Mouse (Mus musculus): ENCODE measurements at regions not wholly inside any gene's neighbourhood (a gene's known extent, or its start where the extent isn't known, plus 50 kb on each side); places are given as distances from the start of the nearest gene placed in this dataset.
A peak's percentile ranks its signal among the peaks of the same experiment; 100 is the strongest.

DNA sequence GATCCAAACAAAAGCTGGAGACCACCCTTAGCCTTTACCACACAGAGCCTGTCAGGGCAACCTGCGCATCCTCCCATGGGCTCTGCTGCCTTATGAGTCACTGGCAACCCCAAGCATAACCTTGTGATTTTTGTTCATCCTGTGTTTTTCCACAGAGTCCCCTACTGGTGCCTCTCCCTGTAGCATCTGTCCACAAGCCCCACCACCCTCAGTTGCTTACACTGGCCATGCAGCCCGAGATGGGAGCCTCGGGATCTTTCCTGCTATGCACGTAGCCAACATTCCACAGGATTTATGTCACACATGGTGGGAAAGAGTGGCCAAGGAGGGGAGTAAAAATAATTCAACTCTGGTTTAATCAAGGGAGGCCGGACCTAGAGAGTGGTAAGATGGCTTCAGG lies 269.2 kb upstream of the Nfe2l3 start:
- DNase-seq (ENCODE audit: low spot score) = no peak

DNA sequence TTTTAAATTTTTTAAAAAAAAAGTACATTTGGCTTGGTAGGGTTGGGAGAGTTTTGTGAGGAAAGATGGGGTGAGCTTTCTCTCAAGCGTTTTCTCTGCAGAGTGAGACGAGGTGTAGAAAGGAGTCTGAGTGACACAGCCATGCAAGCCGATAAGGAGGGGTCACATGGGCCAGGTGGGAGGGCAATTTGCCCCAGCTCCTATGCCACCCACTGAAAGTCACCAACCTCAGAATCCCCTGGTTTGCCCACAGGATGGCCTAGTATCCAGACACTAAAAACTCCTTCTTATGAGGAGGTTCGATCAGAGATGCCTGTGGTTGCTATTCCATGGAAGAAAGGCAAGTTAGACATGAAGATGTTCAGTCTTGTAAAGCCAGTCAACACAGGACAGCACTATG lies 268.6 kb upstream of the Nfe2l3 start:
- no peak for DNase-seq (ENCODE audit: low spot score)

DNA sequence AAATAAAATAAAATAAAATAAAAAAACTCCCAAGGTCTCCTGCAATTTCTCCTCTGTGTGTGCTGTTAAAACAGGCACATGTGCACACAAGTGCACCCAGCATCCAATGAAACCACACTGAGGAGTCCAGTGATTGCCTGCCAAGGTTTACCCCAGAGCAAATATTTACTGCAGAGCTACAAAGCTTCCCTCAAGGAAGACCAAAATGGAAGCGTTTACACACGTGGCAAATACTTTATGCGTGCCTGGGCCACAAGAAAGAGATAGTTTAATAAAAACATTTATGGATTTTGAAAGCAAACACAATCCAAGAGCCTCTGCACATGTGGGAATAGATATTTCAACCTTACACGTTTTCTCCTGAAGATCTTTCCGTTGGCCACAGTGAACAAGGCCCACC lies 265.4 kb upstream of the Nfe2l3 start:
- no peak for DNase-seq (ENCODE audit: low spot score)

DNA sequence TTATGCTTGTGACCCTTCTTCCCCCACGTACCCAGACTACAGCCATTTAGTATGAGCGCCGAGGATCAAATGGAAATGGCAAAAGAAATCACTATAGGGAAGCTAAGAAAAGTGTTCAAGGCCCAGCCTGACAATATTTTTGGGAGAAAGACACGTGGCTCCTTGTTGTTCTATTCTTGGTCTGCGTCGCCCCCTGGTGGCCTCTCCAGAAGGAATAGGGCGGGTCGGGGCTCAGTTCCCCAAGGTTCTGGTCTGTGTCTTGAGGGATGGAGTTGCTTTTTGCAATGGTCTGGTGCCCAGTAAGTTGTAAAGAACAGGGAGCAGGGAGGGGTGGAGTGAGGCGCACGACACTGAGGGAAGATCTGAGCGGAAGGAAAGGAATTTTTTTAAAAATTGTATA lies 264.4 kb upstream of the Nfe2l3 start:
- DNase-seq (ENCODE audit: low spot score) = no peak

DNA sequence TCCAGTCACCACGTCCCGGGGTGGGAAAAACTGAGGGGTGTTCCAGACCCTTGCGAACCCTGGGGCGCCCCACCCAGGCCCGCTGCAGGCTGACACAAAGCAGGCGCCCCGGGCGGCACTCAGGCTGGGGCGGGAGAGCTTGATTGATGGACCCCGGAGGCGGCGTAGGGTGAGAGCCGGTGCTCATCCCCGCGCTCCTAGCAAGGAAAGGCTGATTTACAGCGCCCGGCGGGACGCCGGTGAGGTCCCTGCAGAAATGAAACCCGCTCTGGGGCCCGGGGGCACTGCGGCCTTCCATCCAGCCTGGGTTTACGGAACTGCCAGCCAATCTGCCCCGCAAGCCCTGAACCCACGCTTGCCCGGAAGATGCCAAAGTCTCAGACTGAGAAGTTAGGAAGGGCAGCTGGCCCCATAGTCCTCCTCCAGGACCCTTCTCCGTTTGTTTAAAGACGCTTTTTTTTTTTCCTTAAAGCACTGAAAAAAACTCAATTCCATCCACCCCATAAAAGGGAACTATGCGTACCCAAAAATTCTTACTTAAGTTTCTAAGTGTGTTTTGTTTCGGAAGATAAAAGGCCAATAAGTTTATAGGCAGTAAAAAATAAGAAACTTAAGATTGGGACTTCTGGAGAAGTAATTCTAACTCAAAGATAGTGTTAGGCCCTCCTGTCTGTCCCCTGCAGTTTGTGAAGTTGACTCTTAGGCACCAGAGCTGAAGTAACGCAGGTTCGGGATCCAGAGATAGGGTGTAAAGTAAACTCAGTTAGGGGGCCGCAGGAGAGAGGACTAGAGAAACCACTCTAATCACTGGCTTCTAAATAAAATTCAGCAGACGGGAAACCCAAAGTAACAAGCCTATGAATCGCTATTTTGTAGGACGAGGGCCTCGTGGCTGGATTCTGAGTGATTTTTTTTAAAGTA lies 263.4 kb upstream of the Nfe2l3 start:
- DNase-seq (ENCODE audit: low spot score) = no peak

DNA sequence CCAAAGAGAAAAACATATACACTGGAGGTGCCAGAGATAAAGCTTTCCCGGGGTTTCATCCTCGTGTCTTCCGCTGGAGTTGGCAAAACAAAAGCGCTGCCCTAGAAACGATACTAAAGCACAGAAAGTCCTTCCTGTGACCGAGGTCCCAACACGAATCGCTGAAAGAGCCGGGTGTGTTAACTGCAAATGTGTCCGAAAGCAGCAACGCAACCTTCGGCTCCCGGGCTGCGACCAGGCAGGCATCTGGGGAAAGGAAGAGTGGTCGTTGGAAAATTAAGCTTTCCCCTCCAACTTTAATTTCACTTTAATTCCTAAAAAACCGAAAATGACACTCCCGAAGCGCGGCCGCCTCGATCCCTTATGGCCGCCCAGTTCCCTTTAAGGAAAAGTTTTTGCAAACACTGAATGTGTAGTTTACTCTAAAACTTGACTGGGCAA lies 262.5 kb upstream of the Nfe2l3 start:
- DNase-seq (ENCODE audit: low spot score) = no peak

DNA sequence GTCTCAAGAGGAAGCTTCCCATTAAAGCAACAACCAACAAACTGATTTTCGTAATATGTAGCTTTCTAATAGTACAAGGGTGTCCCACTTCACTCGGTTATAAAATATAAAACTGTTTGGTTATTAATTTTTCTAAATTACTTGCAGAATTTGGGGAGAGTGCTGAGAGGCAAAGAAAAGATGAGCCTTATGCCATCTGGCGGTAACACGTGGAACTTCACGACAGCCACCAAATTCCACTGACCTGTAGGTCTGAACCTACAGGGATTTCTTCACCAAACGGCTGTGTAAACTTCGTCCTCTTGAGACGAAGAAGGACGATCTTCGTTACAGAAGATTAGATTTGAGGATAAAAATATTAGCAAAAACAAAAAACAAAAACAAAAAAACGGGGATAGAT lies 262.1 kb upstream of the Nfe2l3 start:
- peak; percentile 43 for DNase-seq (ENCODE audit: low spot score)

DNA sequence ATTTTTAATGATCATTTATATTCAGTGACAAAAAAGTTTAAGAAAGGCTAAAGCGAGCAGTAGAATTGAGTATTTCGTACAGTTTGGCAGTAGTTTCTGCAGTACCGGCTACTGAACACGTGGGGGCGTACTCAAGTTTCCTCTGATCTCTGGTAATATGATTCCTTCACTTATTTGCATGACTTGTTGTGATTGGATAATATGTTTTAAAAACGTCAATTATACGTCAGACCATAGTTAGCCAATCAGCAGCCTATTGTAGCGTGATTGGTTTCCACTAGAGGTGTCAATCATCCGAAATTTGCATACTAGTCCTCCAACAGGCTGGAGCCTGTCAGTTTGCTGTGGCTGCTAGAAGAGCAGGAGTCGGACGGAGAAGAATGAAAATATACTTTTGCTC lies 261.6 kb upstream of the Nfe2l3 start:
- peak; percentile 79 for DNase-seq (ENCODE audit: low spot score)

DNA sequence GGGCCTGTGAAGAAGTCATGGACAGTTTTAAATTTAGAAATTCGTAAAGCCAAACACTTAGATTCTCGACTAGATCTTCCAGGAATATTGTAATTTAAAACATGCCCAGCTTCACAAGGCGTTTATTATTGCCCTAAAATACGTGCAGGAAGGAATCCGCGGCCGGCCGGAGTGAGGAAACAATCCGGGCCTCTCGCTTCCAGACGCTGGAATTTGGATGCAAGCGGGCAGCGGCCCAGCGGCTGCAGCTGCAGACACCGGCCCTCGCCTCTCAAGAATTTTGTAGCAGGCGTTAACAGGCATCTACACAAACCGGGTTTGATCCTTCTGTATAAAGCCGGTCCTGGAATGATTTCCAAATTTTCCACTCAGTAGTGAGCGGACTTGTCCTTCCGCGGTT lies 260.7 kb upstream of the Nfe2l3 start:
- DNase-seq (ENCODE audit: low spot score) = no peak

DNA sequence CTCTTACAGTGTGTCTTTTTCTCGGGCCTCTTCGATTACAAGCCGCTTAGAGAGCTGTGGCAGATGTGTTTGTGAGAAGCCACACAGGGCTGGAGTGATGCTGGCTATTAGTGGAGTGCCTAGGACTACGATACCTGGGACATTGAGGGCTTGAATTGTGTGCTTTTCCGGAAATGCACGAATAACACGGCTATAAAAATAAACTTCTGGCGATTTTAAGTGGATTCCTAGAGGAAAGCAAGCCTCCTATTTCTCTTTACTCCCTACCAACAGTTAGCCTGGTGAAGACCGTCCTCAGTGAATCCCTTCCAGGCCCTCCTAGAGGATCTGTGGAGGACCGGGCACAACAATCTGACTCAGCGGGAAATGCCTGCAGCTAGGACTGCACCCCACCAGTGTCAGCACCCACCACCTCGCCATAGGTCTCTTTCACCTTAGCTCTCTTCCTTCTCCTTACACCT lies 260.1 kb upstream of the Nfe2l3 start:
- DNase-seq (ENCODE audit: low spot score) = no peak

DNA sequence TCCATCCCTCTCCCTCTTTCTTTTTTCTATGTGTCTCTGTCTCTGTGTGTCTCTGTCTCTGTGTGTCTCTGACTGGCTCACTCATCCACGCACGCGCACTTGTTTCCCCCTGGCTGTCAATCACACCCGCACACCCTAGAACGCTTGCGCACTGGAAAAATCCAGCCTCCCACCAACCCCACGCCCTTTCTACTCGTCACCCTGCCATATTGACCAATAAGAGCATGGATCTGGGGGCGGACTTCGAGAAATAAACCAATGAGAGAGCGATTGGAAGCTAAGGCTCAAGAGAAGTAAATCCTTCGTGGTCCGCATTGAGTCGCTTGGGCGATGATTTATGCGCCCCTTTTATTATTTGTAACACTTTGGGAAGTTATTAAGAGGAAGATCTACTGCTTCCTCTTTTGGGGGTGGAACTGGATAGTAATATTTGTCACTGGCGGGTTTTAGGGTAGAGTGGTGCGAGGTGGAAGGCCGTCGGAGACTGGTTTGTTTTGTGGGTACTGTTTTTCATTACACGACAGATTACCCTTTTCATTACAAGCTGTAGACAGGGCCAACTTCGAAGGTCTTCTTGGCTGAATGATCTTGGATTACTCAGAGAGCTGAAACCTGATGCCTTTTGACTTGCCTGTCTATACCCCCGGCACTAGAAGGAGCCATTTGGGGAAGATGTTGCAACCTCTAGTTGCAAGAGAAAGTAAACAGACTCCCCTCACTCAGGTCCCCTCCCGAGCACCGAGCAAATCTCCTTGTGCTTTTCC lies 259.4 kb upstream of the Nfe2l3 start:
- peak; percentile 83 for DNase-seq (ENCODE audit: low spot score)

DNA sequence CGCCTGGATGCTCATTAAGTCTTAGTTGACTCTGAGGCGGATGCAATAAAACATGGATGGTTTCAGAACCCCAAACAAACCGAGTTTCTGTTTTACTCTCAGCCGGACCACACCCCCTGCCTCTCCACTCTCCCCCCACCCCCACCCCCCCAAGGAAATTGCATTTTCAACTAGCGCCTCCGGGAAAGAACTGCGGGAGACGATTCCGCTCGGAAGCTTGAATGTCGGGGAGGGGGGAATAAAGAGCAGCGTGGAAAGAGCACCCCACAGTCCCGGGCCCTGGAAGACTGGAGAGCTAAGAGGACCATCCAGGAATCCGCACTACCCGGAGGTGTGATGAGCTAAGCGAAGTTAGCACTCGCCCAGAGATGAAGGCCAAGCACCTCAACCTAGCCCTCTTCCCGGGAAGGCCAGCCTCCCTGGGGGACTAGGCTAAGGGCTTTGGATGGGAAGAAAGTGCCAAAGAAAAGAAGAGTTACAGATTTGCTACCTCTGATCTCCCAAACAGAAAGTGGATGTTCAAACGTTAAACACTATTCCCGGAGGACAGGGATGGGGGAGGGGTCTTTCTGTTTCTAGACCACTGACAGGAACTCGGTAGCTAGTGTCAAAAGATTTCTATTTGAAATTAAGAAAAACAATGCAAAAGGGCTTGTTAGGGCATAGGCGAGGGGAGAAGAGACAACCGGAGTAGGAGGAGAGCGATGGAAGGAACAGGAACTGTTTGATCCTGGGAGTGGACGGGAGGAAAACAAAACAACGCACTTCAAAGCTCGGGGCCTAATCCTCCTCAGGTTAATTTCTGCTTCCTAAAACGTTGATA lies 258.6 kb upstream of the Nfe2l3 start:
- no peak for DNase-seq (ENCODE audit: low spot score)

DNA sequence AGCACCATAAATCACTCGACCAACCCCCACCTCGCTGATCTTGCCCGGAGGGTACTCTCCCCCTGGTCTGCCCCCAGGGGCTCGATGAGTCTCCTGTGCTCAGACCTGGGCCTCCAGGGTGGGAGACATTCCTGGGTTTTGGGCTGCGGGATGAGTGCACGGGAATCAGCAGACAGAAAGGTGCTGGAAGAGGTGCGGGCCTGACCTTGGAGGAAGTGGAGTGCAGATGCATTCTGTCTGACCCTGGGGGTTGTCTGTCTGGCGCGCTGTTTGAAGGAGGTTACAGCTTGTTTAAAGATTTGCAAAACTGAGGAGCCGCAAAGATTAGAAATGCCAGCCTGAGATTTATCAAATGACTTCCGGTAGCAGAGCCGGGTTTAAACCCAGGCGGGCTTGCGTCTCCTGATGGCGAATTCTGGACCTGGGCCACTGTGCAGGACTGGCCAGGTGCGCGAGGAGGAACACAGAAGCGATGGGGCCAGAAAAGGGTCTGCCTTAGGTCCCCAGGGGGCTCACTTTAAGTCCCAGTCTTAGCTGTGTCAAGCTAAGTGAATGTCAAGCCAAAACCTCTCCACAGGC lies 257.9 kb upstream of the Nfe2l3 start:
- no peak for DNase-seq (ENCODE audit: low spot score)

DNA sequence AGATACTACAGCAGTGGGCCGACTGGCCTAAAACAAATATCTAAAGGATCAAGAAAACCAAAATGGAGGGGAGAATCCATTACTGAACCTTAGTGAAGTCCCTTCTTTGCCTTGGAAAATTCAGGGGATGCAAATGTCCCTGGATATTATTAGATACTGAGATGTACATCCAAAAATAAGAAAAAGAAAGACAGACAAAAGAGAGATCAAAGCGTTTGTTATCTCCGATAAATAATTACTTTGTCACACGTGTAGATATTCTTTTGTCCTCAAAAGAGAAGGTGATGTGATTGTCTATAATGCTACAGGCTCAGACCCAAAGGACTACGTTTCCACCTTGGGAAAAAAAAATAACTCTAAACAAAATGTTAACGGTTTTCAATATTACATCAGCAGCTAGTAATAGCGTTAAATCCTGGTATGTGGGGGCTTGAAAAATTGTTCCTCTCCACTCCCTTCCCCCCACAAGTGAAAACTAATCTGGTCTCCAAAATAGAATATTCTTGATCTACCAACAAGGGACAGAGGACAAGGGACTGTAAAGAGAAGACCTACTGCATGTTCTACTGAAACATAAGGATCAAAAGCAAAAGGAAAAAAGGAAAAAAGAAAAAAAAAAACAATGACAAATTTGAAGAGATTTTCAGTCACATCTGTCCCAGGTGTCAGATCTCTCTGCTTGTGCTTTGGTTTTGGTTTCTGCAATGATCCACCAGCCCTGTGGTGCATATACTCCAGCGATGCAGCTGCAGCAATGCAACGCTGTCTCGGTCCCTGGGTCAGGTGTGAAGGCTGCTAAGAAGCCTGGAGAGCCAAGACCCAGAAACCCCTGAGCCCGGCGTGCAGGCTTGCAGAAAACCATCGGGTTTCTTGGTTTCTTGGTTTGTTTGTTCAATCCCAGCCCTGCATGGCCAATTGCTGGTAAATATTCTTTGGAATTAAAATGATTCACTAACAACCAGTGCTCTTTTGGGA lies 256.6 kb upstream of the Nfe2l3 start:
- DNase-seq (ENCODE audit: low spot score) = no peak

DNA sequence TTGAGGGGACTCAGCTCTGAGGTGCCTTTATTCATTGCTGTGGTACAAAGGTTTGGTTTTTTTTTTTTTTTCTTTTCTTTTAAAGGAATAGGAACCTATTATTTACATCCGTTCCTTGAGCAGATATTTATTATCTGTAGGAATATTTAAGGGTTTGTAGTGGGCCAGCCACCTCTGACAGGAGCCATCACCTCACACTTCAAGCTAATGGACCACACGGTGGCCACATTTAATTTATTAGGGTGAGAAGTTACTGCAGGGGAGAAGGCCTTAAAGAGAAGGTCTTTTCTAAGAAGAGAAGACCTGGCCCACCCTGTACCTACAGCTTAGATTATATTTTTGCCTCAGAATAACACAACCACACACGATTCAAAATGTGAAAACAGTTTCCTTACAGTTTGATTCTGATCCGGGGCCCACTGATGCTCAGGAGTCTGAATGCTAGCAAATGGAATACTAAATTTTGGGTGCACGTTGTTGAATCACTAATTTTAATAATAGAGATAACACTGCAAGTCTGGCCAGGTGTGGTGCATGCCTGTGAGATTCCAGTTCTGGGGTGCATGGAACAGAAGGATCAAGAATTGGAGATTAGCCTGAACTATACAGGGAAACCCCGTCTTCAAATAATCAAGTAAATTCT lies 255.6 kb upstream of the Nfe2l3 start:
- no peak for DNase-seq (ENCODE audit: low spot score)

DNA sequence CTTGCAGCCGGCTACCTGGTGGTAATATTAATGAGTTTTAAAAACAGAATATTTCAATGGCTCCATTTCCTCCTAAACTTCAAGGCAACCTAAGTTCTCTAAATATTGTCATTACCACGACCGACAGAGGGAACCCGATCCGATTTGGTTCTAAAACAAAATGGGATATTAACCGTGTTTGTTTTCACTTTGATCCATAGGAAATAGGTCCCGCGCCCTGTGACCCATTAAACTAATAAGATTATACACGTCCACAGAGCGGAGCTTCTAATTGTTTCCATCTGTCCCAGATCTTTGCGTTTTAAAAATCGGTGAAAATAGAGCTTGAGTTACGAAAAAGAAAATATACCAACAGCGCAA lies 254.8 kb upstream of the Nfe2l3 start:
- DNase-seq (ENCODE audit: low spot score) = no peak

DNA sequence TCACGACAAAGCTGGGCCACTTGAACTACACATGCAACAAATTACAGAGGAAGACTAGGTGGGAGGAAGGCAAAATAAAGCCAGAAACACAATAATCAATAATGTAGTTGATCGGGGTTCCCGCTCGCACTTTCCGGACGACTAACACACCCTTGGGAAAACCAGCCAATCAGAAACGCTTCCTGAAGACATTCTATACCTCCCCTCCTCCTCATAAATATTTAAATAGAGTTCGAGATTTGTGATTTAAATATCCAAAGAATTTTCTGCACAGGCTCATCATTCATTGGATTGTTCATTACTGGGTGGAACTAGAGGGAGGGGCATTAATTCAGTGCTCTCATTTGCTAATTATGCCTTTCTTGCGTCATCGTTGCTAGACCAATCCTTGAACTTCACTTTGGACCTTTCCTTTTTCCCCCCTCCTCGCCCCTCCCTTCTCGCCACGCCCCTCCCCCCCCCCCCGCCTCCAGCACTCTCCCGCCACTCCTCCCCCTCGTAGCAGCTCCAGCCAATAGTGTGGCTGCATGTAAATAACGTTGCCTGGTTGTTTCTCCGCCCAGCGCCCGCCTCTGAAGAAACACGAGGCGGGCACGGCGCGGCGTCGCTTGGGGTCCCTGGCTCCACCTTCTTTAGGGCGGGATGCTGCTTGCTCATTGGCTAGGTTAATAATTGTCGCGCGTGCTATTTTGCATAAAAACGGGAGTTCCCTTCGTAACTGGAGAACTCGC lies 254.2 kb upstream of the Nfe2l3 start:
- peak; percentile 87 for DNase-seq (ENCODE audit: low spot score)

DNA sequence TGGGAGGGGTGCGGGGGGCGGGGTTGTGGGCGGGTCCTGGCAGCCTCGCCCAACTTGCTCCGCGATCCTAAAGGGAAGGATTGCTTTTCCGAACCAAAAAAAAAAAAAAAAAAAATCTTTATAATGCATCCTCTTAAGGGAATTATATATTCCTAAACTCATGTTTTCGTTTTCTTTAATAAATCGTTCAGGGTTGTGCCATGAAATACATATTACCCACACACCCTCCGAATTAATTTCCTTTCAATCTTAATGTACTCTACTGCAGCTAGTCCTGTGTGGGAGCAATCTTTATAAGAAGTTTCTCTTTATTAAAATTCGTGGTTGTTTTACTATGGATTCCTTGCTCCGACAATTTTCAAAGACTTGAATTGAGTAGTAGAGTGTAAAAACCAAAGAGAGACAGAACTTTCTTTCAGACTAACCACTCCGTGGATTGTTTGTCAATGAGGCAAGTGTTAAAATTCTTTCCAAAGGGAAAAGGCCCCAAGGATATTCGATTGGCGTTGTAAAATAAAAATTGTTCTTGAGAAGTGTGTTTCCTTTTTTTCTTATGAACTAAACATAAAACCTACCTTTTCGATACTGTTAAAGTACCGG lies 253.6 kb upstream of the Nfe2l3 start:
- no peak for DNase-seq (ENCODE audit: low spot score)
